Mouse (Mus musculus): ENCODE measurements around the gene Ihh.

Ihh gene

GRCm38 (mm10) chr1:74951556-74952210 is at the start of gene Ihh:
Ihh (minus strand) TSS chr1:74951672.
- DNase-seq (ENCODE audit: low spot score in 2 of 2) = no peak

DNA sequence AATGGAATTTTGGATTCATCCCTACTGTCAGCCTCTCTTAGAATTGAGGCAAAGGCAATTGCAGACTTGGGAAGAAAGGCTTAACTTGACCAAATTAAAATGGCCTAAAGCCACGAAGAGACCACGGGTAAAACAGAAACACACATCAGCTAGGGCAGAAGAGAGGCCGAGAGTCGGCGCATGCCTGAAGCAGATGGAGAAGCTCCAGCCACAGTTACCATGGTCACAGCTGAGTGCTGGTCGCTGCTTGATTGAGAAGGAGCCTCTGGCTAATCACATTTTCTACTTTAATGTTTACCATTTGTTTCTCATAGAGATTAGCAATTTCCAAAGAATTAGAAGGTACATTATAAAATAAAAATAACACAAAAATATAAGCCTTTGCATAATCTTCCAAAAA is 49.7 kb upstream of the Ihh start:
- no peak for DNase-seq (ENCODE audit: low spot score in 2 of 2)

- DNase-seq (ENCODE audit: low spot score in 2 of 2) = no peak
Observed at GRCm38 (mm10) chr1:75000496-75000895, 49.0 kb upstream of the Ihh start.

- no peak for DNase-seq (ENCODE audit: low spot score in 2 of 2)
Observed at GRCm38 (mm10) chr1:74999173-74999572, 47.7 kb upstream of the Ihh start.

- DNase-seq (ENCODE audit: low spot score in 2 of 2) = no peak
Observed at GRCm38 (mm10) chr1:74997231-74997630, 45.8 kb upstream of the Ihh start.

GRCm38 (mm10) chr1:74977001-74977400 is 25.5 kb upstream of the Ihh start:
- no peak for DNase-seq (ENCODE audit: low spot score in 2 of 2)

GRCm38 (mm10) chr1:74975936-74976335 is 24.5 kb upstream of the Ihh start:
- DNase-seq (ENCODE audit: low spot score in 2 of 2) = no peak

DNA sequence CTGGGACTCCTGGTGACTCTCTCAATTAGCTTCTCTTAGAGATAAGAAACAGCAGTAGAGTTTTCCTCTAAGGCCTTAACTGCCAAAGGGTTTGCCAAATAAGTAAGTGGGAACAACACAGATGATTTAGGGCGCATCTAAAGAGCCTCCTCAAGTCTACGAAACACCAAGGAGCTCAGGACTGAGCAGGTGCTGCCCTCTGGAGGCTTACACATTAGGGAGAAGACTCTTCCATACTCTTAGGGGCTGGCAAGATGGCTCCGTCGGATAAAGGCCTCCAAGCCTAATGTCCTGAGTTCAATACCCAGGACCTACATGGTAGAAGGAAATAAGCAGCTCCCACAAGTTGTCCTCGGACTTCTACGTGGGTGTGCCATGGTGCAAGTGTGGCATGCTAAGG is 22.1 kb upstream of the Ihh start:
- no peak for DNase-seq (ENCODE audit: low spot score in 2 of 2)

DNA sequence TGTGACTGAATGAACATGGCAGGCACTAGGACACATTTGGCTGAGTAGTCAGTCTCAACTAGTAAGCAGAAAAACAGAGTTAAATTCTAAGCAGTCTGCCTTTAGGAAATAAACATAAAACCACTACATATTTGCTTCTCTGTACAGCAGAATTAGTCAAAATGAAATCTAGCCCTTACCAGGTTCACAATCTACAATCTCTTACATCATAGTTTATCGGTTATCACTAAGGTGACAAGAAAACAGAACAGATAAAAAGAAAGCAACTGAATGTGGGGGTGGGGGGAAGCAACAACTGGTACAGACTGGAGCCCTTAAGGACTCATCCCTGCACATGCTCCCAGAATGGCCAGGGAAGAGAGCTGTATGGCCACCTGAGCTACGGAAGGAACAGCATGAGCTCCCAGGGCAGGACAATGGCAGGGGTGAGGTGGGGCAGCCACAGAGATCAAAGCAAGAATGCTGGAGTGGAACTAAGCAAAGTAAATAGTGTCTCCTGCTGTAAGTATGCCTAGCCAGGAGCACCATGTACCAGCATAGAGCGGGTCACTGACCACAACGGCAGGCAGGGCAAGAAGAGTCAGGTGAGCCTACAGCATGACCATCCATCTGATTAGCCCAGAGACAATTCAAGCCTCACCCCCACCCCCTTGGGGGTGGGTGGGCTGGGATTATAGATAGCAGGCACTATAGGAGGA is 20.0 kb upstream of the Ihh start:
- no peak for DNase-seq (ENCODE audit: low spot score in 2 of 2)

DNA sequence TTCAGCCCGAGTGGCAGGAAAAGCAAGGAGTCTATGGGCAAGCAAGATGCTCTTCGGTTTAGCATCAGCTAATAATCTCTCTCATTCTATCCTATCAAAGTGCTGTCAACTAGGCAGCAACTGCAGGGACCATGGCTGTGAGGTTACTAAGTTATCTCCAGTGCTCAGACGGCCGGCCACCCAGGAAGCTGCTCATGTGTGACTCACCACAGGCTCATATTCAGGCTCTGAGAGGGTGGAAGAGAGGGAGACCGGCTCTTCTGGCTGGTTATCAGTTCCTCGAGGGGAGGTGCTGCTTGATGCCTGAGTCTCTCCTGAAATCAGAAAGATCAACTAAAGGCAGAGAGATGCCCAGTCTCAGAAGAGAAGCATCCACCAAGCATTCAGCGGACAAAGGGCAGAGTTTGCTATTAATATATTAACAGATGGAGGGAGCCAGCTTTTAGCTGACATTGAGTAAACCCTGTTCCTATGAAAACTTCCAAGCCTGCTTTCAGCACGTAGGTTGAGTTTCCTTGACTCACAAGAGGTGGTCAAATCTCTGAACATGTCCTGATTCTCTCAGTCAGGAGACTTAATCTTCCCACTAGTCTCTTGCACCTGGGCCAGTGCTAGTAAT is 16.6 kb upstream of the Ihh start:
- no peak for DNase-seq (ENCODE audit: low spot score in 2 of 2)

GRCm38 (mm10) chr1:74964494-74965215 is 13.2 kb upstream of the Ihh start:
- DNase-seq (ENCODE audit: low spot score in 2 of 2) = peak; percentile 22 to 56

DNA sequence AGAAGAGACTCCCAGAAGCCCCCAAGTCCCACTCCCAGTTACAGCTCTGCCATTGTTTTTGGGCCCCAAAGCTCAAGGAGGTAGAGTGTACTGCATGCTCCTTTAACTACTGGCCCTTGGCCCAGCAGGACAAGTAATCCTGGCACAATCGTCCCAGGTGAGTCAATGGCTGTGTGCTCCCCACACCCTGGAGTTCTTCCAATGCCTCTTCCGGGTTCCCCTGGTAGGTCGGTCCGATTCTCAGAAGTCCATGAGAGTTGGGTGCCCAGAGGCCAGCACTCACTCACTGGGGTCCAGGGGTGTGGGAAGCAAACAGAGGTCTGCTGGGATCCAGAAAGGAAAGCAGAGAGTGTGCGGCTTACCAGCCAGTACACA is 11.4 kb upstream of the Ihh start:
- DNase-seq (ENCODE audit: low spot score in 2 of 2) = no peak

- DNase-seq (ENCODE audit: low spot score in 2 of 2) = no peak
Observed at GRCm38 (mm10) chr1:74962126-74962852, 10.8 kb upstream of the Ihh start.

DNA sequence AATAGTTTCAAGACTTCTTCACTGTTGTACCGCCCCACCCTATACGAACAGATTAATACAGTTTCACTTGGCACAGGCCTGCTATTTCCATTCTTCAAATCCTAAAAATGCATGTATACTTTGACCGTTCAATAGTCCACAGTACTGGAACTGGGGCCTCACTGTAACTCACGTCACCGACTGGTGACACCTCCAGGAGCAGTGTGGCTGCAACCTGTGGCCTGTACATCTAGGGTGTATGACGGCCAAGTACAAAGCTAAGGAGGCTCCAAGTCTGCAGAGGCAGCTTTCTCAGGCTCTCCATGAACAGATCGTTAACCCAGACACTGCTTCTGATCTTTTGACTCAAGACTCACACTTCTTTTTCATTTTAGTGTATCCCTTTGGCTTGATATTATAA is 10.2 kb upstream of the Ihh start:
- no peak for DNase-seq (ENCODE audit: low spot score in 2 of 2)

DNA sequence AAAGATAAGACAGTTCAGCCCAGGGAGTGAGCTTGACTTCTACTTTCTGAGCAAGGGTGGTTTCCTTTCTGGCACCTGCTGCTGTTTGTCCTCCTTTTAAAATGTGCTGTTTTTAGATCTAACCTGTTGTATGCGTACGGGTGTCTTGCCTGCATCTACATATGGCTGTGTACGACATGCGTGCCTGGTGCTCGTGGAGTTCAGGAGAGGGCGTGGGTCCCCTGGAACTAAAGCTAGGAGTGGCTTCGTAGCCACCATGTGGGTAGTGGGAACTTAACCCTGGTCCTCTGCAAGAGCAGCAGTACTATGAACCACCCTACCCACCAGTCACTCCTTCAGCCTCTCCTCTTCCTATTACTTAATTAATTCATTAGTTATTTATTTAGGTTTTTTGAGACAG is 8.6 kb upstream of the Ihh start:
- no peak for DNase-seq (ENCODE audit: low spot score in 2 of 2)

DNA sequence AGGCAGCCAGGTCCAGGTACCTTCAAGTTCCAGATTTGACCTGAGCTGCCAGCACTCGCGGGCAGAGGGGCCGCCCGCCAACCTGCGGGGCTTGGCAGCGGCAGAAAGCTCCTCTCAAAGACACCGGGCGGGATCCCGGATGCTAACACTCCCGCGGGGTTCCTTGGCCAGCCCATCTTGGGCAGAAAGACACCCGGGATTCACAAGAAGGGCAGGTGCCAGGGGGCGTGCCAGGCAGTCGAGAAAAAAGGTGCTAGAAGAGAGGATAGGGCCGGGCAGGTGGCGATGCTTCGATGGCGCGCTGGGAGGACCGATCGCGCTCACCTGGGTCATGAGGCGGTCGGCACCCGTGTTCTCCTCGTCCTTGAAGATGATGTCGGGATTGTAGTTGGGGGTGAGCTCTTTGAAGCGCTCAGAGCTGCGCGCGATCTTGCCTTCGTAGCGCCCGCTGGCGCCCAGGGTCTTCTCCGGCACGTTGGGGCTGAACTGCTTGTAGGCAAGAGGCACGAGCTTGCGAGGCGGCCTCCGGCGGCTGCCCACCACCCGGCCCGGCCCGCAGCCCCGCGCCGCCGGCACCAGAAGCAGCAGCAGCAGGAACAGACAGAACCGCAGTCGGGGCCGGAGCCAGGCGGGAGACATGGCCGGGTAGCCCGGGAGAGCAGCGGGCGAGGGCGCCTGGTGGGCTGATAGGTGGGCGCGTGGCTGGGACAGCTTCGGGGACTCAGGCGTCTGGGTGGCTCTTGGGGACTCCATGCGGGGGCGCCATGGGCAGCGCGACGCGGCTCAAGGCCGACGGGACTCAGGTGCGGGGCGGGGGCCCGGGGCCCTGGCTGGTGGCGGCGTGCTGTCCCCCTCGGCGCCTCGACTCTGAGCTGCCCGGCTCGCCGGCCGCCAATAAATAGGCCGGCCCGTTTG is 639 bp downstream of the Ihh start:
- no peak for DNase-seq (ENCODE audit: low spot score in 2 of 2)

DNA sequence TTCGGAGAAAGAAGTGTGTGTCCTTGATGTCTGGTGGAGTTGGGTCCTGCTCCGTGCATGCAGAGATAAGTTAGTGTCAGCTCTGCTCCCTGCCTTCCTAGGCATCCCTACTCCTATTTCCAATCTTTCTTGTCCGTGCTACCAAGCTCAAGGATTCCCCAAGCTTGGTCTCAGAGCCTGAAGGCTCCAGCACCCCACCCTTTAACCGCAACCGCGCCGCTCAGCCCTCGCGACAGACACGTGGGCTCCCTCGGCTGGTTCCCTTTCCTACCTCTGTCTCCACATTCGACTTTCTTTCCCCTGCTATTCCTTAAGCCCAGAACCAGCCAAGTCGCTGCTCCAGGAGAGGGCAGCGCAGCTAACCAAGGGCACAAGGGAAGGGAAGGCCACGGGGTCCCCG is 1.4 kb downstream of the Ihh start:
- DNase-seq (ENCODE audit: low spot score in 2 of 2) = no peak

DNA sequence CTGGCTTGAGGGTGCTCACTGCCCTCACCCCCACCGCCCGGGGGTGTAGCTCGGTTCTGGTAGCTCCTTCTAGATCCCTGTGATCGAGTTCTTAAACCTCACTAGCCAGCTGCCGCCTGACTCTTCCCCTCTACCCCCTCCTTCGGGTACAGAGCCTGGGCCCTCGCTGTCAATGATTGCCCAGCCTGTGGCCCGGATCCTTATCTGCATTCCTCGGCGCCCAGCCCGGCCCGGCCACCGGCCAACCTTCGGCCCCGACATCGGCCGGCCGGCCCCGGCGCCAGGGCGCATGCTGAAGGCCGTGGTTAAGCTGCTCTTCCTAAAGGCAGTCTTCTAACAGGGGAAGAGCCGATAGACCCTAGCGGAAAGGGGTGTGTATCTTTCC is 1.8 kb downstream of the Ihh start:
- DNase-seq (ENCODE audit: low spot score in 2 of 2) = no peak

GRCm38 (mm10) chr1:74948784-74949665 is 2.4 kb downstream of the Ihh start:
- peak in 1 of 2 experiments; percentile 50 for DNase-seq (ENCODE audit: low spot score in 2 of 2)
